Mouse (Mus musculus): Measurements from ENCODE around the gene Tesmin. TPM values are rescaled to one million over a fixed set of nuclear protein-coding genes. Genes with fewer than 3 reads are reported as not detected.

Tesmin gene
- total and polyA plus RNA-seq, 3 experiments: 0.08 to 0.19 (median 0.17) TPM

DNA sequence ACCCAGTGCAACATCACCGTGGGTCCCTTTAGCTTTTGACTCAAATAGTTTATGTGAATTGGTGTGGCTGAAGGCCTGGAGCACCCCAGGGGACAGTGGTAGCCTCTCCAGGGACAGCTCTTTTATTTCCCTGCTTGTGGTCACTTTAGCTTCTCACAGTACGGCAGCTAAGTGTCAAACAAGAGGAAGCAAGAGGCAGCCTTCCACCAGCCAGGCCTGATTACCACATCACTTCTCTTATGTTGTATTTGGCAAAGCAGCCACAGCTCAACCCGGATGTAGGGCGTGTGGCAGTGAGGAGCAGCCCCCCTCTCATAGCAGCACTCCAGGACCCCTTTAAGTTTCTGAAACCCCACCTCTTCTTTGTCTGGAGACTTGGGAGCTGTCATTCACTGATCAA is 34.3 kb downstream of the Tesmin start:
- dilution Hi-C loops (cut with MboI; ENCODE audit: extremely low pct_ligation_motif_present, extremely low pct_unique_long_range_greater_than_20kb, low sequenced_read_pairs) (no loop called here), in situ Hi-C loops (cut with MboI; ENCODE audit: low pct_ligation_motif_present, low pct_unique_long_range_greater_than_20kb, low sequenced_read_pairs) (no loop called here)
- TF ChIP-seq USF2 (conservative IDR thresholded peaks at IDR 0.05; ENCODE audit: low read depth, low read length) (no peak), RAD21 (IDR thresholded peaks at IDR 0.05; ENCODE audit: low read depth, low read length) (no peak), IRF4 (IDR thresholded peaks at IDR 0.05; ENCODE audit: low read depth, low read length) (no peak), ETS1 (conservative IDR thresholded peaks at IDR 0.05; ENCODE audit: low read depth, low read length) (no peak), JUND (conservative IDR thresholded peaks at IDR 0.05; ENCODE audit: low read depth, low read length) (no peak), CTCF (conservative IDR thresholded peaks at IDR 0.05 in 1 of 2, IDR thresholded peaks at IDR 0.05 in 1 of 2; ENCODE audit: low read depth in 2 of 2, low read length in 2 of 2) (no peak), RCOR1 (conservative IDR thresholded peaks at IDR 0.05; ENCODE audit: low read depth, low read length) (no peak), NRF1 (IDR thresholded peaks at IDR 0.05; ENCODE audit: low read depth, low read length) (no peak), EP300 (IDR thresholded peaks at IDR 0.05; ENCODE audit: low read length) (no peak), ZC3H11A (IDR thresholded peaks at IDR 0.05; ENCODE audit: low read depth, low read length) (no peak), HCFC1 (IDR thresholded peaks at IDR 0.05; ENCODE audit: low read depth, low read length) (no peak), KAT2A (IDR thresholded peaks at IDR 0.05; ENCODE audit: insufficient replicate concordance, low read length) (no peak), GABPA (IDR thresholded peaks at IDR 0.05; ENCODE audit: insufficient replicate concordance, low read depth, low read length) (no peak), CHD1 (IDR thresholded peaks at IDR 0.05; ENCODE audit: low read depth, low read length) (no peak), E2F4 (IDR thresholded peaks at IDR 0.05; ENCODE audit: insufficient replicate concordance, low read depth, low read length) (no peak)
- no peak overlapping the region for H3K27ac ChIP-seq (ENCODE audit: insufficient read depth, low read depth)
- peaks cover 4% of the 10 kb centered on the region for H3K9me3 ChIP-seq (replicated peaks; ENCODE audit: low read length)
- H3K4me2 ChIP-seq (ENCODE audit: insufficient read depth, low read depth, poor library complexity, severe bottlenecking): no peak overlapping the region
- no peak overlapping the region for H3K4me3 ChIP-seq (replicated peaks in 1 of 3; ENCODE audit: low read depth in 2 of 3, low read length in 2 of 3, poor library complexity in 1 of 3)
- no peak for DNase-seq (ENCODE audit: extremely low read depth)
- H3K27me3 ChIP-seq (replicated peaks): peaks cover 2% of the 10 kb centered on the region
- H3K79me2 ChIP-seq (replicated peaks; ENCODE audit: control insufficient read depth, extremely low read depth, insufficient read depth, poor library complexity, severe bottlenecking): no peaks in the 10 kb centered on the region
- no peaks in the 10 kb centered on the region for H3K36me3 ChIP-seq (replicated peaks in 1 of 2; ENCODE audit: control insufficient read depth in 1 of 2, insufficient read depth in 1 of 2, low read length in 1 of 2)
- H3K9ac ChIP-seq (ENCODE audit: insufficient read depth, low read depth): no peak overlapping the region
- peaks cover 3 to 20% of the 10 kb centered on the region in 2 experiments; a peak in 3 of 4 replicates for H3K4me1 ChIP-seq (ENCODE audit: control insufficient read depth in 1 of 2, insufficient read depth in 2 of 2)

GRCm38 (mm10) chr19:3424214-3424613 is 35.6 kb downstream of the Tesmin start:
- no peaks in the 10 kb centered on the region for H3K79me2 ChIP-seq (replicated peaks; ENCODE audit: control insufficient read depth, extremely low read depth, insufficient read depth, poor library complexity, severe bottlenecking)
- no peaks in the 10 kb centered on the region for H3K9me3 ChIP-seq (replicated peaks; ENCODE audit: low read length)
- peaks cover 2% of the 10 kb centered on the region for H3K27me3 ChIP-seq (replicated peaks)
- peaks cover 3 to 19% of the 10 kb centered on the region in 2 experiments; a peak in 3 of 4 replicates for H3K4me1 ChIP-seq (ENCODE audit: control insufficient read depth in 1 of 2, insufficient read depth in 2 of 2)
- TF ChIP-seq RCOR1 (conservative IDR thresholded peaks at IDR 0.05; ENCODE audit: low read depth, low read length): no peak
- no peak for TF ChIP-seq TCF12 (IDR thresholded peaks at IDR 0.05; ENCODE audit: low read depth, low read length)
- no peak for TF ChIP-seq SMC3 (IDR thresholded peaks at IDR 0.05; ENCODE audit: low read depth, low read length)
- TF ChIP-seq MEF2A (IDR thresholded peaks at IDR 0.05; ENCODE audit: borderline replicate concordance, low read depth, low read length): no peak
- TF ChIP-seq MXI1 (IDR thresholded peaks at IDR 0.05; ENCODE audit: low read depth, low read length): no peak
- TF ChIP-seq TBP (conservative IDR thresholded peaks at IDR 0.05; ENCODE audit: low read depth, low read length): no peak
- TF ChIP-seq ZMIZ1 (IDR thresholded peaks at IDR 0.05; ENCODE audit: low read depth, low read length): no peak
- no peak for TF ChIP-seq MAFK (IDR thresholded peaks at IDR 0.05; ENCODE audit: insufficient replicate concordance, low read length)
- H3K4me2 ChIP-seq (ENCODE audit: insufficient read depth, low read depth, poor library complexity, severe bottlenecking): no peak overlapping the region
- dilution Hi-C loops (cut with MboI; ENCODE audit: extremely low pct_ligation_motif_present, extremely low pct_unique_long_range_greater_than_20kb, low sequenced_read_pairs): no loop called here
- no peak for DNase-seq (ENCODE audit: extremely low read depth)
- in situ Hi-C loops (cut with MboI; ENCODE audit: low pct_ligation_motif_present, low pct_unique_long_range_greater_than_20kb, low sequenced_read_pairs): no loop called here
- H3K27ac ChIP-seq (ENCODE audit: insufficient read depth, low read depth): no peak overlapping the region
- no peak overlapping the region for H3K4me3 ChIP-seq (replicated peaks in 1 of 3; ENCODE audit: low read depth in 2 of 3, low read length in 2 of 3, poor library complexity in 1 of 3)
- H3K9ac ChIP-seq (ENCODE audit: insufficient read depth, low read depth): no peak overlapping the region
- H3K36me3 ChIP-seq (replicated peaks in 1 of 2; ENCODE audit: control insufficient read depth in 1 of 2, insufficient read depth in 1 of 2, low read length in 1 of 2): no peaks in the 10 kb centered on the region
